Mouse (Mus musculus) activated CD4-positive, CD25-positive, alpha-beta regulatory T cell, adult 4 months (primary cell): Measurements from ENCODE around the gene Radil. TPM values are rescaled to one million over a fixed set of nuclear protein-coding genes. Genes with fewer than 3 reads are reported as not detected.

Experiments
- ATAC-seq: one replicate; pipeline ENCODE4 v1.8.0; 2017
- polyA plus RNA-seq, 2 experiments: library from polyadenylated mRNA; unstranded; fragments of 100-300 nt; shearing (Covaris generic); gene quantifications; one replicate each; pipeline ENCODE4 v1.2.1; 2017

Radil gene
- polyA plus RNA-seq, 2 experiments from 2014 or later, result not detected

DNA sequence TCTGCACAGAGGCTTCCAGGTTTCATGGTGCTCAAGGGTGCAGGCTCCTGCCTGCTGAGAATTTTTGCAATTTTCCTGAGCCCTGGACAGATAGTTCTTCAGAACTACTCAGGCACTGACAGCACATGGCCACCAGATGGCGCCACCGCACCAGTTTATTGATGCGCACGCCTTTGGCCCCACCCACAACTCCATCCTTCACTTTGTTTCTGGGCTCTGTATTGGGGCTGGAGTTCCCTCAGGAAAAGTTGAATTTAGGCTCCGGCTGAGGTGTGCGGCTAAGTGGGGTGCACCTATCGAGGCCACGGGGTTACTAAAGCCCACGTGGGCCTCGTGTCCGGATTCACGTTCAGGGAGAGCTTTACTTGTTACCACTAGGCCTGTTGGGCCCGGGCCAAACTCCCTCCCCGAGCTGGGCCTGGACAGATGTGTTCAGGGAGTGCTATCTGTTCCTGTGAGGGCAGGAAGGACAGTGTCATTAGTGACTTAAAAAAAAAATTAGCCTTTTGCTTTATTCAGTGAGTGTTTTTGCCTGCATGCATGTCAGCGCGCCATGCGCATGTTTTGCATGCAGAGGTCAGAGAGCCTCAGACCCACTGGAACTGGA, 72.0 kb downstream of the Radil start:
- peak; percentile 49 for ATAC-seq

DNA sequence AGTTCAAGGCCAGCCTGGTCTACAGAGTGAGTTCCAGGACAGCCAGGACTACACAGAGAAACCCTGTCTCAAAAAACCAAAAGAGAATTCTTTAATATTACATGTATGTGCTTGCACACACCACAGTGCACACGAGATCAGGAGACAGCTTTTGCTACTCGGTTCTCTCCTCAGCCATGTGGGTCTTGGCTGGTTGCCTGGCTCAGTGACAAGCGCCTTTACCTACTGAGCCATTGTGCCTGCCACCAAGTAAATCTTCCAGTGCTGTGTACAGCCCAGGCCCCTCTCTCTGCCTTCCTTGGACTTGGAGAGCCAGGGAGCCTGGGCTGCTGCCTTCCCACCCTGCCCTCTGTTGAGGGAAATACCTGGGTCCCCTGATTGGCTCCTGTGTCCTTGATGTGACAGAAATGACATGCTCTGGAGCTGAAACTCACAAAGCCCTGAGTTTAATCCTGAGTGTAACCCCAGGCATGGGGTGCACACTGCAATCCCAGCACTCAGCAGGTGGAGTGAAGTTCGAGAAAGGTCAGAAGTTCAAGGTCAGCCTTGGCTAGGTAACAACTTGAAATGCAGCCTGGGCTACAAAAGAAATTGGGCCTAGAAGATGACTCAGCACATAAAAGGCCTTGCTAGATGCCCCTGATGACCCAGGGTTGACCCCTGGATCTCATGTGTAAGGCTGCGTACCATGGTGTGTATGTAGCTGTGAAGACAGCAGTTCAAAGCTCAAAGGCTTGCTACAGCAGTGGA, 72.9 kb downstream of the Radil start:
- ATAC-seq, result no peak

DNA sequence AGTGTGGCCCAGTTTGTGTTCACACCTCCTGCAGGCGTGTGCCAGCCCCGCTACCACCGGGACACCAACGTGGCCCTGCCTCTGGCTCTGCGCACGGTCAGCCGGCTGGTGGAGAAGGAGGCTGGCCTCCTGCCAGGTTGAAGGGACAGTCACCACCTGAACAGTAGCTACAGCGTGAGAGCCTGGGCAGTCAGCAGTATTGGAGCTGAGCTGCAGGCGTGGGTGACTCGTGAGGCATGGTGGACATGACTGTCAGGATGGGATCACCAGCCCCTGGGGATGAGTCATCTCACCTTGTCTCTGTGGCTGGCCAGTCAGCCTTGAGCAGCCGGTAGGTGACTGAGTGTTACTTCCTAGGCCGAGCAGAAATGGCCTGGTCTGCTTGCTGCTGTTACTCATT, 73.6 kb downstream of the Radil start:
- no peak for ATAC-seq

- no peak for ATAC-seq
Measured at GRCm38 (mm10) chr5:142475669-142476068, 75.2 kb downstream of the Radil start.

GRCm38 (mm10) chr5:142473696-142474095, 77.2 kb downstream of the Radil start:
- no peak for ATAC-seq

DNA sequence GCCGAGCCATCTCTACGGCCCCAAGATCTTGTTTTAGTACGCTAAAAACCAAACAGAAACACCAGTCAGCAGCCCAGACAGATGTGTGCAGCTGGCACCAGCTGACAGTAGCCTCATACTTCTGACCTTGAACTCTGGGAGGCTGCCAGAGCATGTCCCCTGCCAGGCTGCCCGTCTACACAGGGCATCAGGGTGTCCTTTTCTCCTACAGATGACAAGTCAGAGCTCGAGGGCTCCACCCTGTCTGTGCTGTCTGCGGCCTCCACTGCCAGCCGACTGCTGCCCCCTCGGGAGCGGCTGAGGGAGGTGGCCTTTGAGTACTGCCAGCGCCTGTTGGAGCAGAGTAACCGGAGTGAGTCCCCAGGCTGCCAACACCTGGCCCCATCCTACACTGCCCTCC, 81.1 kb downstream of the Radil start:
- ATAC-seq, result no peak

DNA sequence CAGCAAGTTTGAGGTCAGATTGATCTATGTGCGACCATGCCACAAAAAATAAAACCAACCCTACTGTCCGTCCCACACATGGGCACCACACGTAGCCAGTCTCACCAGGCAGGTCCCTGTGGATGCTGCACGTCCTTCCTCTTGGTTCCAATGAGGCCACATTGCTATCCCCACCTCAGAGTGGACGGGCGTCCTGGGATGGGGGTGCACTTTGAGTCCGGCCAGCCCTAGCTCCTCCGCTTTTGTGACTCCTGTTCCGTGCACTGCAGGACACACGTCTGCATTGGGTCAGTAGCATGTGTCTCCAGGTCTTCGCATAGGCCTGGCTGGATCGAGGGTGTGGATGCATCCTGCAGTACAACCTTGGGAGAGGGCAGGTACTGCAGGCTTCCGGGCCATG, 82.5 kb downstream of the Radil start:
- ATAC-seq, result no peak

DNA sequence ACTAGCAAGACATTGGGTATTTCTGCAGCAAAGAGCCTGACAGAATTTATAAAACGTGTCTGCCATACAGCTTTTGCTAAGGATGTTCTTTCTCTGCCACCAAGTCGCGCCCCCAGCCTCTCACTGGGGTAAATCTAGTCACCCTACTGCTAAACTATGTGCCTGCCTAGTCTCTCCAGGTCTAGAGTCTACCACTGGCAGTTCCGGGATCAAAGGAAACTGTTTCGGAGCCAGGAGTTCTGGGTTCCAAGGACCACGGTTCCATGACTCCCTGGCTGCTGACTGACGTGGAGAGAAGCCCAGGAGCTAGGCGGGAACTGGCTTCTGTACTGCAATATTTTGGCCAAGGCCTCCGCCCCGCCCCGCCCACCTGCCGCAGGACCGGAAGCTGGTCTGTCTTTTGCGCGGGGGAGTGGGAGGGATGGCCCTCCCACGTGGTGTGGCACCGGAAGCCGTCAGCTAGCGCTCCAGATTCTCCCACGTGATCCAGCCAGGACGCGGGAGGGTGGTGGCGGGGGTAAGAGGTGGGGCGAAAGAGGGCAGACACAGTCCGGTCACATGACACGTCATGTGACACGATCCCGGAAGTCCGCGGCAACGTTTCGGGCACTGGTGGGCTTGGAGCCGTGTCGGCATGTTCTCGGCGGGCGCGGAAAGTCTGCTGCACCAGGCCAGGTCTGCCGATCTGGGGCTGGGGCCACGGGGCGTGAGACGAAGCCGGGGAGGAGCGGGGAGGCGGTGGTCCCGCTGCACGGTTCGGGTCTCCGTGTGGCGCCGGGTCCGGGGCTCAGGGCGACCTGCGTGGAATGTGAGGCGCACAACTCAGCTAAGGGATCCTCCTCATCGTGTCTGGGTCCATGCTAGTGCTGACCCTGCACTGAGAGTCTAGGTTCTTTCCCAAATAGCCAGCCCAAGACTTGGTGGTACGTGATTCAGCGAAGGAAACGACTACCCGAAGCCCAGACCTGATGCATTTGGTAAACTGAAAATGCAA, 87.1 kb downstream of the Radil start, which contains the start of gene Ap5z1:
TSS of gene Ap5z1 (plus strand) at position 484 of the 994 bp plus-strand sequence.
- ATAC-seq, result peak; percentile 93

DNA sequence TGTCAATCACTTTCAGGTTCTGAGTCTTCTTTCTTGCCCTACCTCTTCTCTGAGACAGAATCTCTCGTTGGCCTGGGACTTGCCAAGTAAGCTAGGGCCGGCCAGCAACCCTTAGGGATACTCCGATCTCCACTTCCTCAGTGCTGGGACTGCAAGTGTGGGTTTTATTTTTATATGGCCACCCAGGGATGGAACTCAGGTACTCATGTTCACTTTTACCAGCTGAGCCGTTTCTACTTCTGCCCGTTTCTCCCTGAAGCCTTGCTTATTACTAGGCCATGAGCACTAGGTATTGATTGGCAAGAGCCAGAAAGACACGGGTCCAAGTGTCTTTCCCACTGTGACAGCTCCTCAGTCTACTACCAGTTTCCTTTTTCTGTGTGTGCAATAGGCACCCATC, 87.9 kb downstream of the Radil start:
- ATAC-seq, result no peak

GRCm38 (mm10) chr5:142462641-142462948, 88.3 kb downstream of the Radil start:
- no peak for ATAC-seq

DNA sequence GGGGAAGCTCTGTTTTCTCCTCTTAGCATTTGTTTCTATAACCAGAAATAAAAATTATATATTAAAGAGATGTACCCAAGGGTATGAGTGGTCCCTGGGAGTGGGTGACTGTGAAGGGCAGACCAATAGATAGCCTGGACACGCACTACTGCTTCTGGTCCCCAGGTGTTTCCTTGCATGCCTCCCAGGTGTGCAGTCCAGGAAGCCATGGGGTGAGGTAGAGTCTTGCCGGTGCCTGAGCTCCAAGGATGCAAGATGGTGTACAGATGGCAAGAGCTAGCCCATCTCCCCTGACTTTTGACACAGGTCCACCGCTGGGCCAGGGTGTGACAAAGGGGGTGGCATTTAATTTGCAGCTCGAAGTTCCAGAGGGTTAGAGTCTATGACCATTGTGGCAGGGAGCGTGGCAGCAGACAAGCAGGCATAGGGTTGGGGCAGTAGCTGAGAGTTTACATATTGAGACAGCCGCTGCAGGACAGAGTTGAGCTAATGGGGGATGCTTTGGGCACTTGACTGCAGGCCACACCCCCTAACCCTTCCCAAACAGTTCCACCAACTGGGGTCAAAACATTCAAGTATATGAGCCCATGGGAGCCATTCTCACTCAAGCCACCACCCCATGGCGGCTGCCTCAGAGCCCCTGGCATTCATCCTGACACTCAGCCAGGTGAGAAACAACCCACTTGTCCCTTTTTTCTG, 88.8 kb downstream of the Radil start:
- no peak for ATAC-seq

DNA sequence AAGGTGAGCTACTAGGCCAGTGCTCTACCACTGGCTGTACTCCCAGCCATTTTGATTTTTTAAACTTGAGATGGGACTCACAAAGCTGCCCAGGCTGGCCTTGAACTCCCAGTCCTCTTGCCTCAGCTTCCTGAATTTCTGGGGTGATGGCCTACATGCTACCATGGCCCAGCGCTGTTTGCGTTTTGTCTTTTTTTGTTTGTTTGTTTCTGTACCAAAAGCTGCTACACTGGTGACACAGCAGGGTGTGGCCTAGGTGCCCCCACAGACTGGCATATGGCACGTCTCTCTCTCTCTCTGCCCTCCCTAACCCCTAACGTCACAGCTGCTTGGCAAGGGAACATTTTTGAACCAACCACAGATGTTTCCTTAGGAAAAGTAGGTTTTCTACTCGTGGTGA, 91.1 kb downstream of the Radil start:
- ATAC-seq, result no peak

GRCm38 (mm10) chr5:142458791-142459557, 91.9 kb downstream of the Radil start:
- no peak for ATAC-seq

- ATAC-seq, result no peak
Measured at GRCm38 (mm10) chr5:142457345-142457744, 93.6 kb downstream of the Radil start.

DNA sequence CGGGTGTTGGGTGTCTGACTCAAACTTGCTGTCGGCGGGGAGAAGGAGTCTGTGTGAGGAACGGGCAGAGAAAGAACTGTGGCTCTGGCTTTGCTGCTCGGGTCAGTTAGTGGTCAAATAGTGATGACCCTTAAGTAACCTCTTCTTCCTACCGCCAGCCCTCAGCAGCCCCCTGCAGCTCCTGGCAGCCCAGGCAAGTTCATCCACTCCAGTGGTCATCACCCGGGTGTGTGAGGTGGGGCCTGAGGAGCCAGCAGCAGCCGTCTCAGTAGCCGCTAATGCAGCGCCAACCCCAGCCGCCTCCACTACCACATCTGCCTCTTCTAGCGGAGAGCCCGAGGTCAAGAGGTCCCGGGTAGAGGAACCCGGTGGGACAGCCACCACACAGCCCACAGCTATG, 94.6 kb downstream of the Radil start:
- no peak for ATAC-seq

- ATAC-seq, result no peak
Measured at GRCm38 (mm10) chr5:142453742-142454141, 97.2 kb downstream of the Radil start.

GRCm38 (mm10) chr5:142451759-142452158, 99.1 kb downstream of the Radil start:
- ATAC-seq, result no peak

DNA sequence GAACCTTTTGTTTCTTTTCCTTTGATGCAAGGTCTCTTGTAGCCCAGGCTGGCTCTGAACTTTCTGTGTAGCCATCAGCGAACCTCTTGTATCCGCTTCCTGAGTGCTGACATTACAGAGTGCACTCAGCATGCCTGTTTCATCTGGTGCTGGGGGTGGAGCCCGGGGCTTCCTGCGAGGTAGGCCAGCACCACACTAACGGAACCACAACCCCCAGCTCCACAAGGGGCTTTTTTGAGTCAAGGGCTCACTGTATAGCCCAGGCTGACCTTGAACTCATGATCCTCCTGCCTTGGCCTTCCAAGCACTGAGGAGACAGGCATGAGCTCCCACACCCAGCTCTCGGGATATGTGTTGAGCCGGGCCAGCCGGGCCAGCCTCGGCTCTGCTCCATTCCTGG, 100.1 kb downstream of the Radil start:
- no peak for ATAC-seq

DNA sequence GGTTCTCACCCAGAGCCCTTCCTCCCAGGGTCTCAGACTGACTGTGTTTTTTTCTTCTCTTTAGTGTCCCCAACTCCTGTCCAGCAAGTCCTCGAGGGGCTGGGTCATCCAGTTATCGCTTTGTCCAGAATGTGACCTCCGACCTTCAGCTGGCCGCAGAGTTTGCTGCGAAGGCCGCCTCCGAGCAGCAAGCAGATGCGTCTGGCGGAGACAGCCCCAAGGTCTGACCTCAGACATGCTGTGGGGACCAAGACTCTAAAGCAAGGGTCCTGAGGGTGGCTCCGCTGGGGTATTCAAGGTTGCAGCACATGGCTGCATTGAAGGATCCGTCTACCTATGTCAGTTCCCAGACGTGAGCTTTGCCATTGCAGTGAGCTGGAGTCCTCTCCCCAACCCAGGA, 102.3 kb downstream of the Radil start:
- no peak for ATAC-seq

- peak; percentile 67 for ATAC-seq
Measured at GRCm38 (mm10) chr5:142448076-142448475, 102.8 kb downstream of the Radil start.

DNA sequence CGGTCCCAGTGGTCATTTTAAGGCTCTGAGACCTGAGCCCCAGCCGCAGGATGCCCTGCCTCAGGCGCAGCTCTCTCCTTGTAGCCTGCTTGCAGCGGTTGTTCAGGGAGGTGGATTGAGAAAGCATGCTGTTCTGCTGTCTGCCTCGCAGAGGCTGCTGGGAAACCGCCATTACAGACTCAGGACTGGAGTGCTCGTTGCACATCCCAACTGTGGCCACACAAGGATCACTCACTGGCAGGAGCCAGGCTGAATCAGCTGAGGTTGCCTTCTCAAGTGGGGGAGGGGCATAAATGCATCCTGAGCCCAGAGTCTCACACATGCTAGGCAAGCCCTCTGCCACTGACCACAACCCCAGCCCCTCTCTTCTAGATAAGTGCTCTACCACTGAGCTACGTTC, 105.2 kb downstream of the Radil start:
- no peak for ATAC-seq
